Mouse (Mus musculus): ENCODE data around the gene Hspb11.

GRCm38 (mm10) chr4:107318646-107319045, 65.3 kb downstream of the Hspb11 start:
- TF ChIP-seq CTCF (IDR thresholded peaks at IDR 0.05) (no peak), EP300 (IDR thresholded peaks at IDR 0.05) (no peak)
